Mouse (Mus musculus): ENCODE data around the gene Lonp1.
A peak's percentile ranks its signal among the peaks of the same experiment; 100 is the strongest.

Lonp1 gene

DNA sequence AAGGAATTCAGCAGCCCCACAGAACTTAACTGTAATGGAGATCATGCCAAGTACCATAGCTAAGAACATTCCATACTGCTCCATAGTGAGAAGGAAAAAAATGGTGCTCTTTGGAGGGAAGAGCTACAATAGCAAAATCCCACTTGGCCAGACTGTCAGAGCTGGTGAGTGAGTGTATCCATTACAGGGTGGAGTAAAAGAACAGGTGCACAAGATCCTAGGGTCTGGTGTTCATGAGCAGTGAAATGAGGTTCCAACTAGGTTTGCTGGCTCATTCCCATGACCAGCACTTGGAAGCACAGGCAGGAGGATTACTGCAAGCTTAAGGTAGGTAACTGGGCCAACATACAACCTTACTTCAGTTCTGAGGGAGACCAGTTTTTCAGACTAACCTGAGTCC, 34.1 kb downstream of the Lonp1 start:
- DNase-seq (ENCODE audit: low read depth, low spot score): no peak

DNA sequence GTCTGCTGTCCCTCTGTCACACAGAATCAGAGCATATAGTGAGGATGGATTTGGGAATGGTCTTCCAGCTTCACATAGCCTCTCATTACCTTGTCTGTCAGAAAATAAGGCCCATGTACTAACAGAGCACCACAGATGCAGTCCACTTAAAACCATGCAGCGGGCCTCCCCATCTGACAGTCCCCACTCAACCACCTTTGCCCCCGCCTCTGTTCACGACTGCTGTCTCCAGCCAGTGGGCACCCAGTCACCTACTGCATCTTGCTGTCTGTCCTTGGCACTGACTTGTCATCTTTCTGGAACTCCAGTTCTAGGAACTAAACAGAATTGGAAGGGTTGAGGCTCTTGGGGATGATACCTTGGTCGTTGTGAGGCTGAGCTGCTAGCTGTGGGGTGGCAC, 37.8 kb downstream of the Lonp1 start:
- no peak for DNase-seq (ENCODE audit: low read depth, low spot score)

DNA sequence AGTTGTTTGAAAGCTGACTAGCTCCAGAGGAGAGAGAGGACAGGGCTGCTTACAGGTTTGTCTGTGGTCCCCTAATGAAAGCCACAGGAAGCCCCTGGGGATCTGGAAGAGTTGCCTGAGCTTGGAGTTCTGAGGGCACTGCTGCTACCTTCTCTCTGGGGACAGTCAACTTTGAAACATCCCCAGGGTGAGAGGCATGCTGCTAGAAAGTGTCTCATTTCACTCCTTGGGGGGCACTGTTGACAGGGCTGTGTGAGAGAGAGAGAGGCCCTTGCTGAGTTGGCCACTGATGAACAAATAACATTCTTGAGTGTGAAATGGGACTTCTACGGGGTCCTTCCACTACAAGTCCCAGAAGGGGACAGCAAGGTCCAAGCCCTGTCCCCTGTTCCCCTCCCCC, 38.9 kb downstream of the Lonp1 start:
- DNase-seq (ENCODE audit: low read depth, low spot score): no peak

DNA sequence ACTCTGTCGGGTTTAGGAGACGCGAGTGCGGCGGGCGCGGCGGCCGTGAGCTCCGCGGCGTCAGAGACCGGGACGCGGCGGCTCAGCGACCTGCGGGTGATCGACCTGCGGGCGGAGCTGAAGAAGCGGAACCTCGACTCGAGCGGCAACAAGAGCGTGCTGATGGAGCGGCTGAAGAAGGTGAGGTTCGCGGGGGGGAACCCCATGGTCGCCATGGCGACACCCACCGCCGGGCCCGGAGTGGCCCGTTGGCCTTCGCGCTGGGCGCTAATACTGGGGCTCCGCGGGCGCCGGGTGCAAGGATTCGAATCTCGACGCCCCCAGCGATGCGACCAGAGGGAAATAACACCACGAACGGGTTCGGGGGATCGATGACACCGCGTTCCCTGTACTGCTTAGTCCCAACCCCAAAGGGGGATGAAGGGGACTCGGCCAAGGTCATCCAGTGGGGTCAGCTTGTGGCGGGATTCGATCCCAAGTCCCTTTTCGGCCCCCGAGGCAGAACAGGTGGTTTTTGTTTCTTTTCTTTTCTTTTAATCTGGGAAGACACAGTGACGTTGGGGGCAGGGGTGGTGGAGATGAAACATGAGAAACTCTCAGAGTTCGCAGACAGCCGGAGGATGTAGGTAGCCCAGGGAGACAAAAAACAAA, 41.4 kb downstream of the Lonp1 start:
- DNase-seq (ENCODE audit: low read depth, low spot score): no peak

DNA sequence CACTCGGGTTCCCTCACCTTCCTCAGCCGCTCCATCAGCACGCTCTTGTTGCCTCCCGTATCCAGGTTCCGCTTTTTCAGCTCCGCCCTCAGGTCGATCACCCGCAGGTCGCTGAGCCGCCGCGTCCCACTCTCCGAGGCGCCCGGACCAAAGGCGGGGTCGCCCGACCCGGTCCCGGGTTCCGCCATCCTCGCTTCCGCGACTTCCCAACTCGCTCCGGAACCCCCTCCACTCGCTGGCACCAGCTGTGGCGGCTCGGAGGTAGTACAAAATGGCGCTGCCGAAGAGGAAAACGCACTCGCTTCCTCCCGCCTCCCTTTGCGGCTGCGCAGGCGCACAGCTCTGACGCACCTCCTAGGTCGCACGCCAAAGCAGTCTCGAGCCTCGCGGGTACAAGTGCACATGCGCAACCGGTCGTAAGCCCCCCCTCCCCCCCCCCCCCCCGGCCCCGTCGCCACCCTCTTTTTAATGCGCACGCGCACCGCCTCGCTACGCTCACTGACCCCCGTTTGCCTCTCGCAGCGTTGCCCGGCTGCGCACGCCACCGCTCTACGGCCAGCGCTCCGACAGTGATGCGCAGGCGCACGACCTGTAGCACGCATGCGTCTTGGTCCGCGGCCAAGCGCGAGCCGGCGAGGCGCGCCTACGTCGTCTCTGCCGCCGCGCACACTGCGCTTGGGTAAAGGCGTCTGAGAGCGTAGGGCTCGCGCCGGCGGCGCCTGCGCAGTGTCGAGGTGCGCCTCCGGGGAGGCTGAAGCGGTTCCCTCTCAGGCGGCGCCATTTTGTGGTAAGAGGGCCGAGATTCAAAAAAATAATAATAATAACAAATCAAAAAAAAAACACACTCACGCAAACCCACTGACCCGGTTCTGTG, 42.2 kb downstream of the Lonp1 start, which contains the start of the genes Safb2 and Safb:
TSS of gene Safb2 (minus strand) at position 329 of the 874 bp plus-strand sequence.
TSS of gene Safb (plus strand) at position 569 of the 874 bp plus-strand sequence.
- peak; percentile 97 for DNase-seq (ENCODE audit: low read depth, low spot score)

DNA sequence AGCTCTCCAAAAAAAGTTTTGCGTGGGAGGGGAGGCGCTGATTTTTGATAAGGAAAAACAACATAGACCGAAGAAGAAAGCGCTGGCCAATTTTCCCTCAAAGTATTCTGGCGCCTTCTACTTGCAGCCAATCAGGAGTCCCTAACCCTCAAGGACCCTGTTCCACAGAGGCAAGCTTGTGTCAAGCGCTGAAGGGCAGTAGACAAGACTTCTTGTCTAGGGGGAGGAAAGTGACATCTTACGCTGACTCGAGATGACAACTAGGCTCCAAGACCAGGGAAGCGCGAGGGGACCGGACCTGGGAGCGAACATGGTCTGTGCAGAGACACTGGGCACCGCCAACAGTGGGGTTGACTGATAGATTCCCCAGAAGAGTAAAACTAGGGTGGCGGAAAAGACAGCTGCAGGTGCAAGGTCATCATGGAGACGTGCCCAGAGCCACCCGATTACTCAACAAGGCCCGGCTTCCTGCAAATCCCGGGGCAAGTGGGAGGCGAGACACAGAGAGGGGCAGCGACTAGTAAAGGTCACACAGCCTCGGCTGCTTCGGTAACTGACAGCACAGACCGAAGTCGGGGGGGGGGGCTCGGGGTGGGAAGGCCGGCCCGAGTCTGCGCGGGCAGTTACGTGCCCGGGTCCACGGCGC, 43.0 kb downstream of the Lonp1 start:
- DNase-seq (ENCODE audit: low read depth, low spot score): no peak

DNA sequence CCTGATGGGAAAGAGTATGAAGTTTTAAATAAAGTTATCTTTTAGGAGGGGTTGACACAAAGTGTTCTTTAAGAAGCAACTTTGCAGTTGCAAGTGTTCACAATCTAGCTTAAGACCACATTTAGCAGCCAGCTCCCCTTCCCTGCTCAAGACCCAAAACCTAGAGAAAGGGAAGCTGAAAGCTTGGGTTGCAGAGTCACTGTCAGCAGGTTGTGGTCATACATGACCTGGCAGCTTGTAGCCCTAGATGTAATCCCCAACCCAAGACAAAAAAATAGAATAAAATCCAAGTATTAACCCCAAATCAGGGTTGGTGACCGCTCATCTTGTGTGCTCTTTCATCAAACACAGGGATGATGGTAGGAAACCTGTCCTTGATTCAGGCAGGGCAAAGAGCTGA, 43.6 kb downstream of the Lonp1 start:
- no peak for DNase-seq (ENCODE audit: low read depth, low spot score)

DNA sequence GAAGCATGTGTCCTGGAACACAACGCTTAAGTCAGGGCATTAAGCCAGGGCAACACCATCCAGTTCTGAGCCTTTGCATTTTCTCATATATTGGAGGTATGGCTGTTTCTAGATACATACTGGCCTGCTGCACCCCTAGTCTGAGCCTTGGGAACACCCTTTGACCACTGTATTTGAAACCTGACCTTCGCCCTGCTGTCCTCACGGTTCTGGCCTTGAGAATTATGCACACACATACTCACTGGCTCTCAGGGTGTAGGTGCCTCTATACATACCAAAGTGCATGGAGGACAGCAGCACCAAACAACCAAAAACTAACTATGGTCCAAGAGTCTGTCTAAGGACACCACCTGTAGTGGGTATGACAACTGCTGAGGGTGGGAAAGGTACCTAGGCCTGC, 53.7 kb downstream of the Lonp1 start:
- DNase-seq (ENCODE audit: low read depth, low spot score): no peak

DNA sequence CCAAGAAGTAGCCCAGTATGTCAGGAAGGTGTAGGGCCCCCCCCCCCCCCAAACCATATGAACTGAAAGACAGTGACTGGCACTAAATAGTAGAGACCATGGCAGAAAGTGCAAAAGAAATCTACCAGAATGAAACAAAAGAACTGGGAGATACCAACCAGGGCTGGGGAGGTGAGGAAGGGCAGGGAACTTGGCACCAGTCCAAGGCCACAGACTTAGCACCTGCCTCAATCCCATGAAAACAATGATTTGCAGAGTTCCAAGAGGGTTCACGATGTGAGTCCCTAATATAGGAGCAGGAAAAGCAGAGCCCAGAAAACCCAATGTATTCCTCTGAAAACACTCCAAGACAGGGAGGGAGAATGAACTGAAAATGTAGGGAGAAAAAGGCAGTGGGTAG, 54.5 kb downstream of the Lonp1 start:
- DNase-seq (ENCODE audit: low read depth, low spot score): no peak

DNA sequence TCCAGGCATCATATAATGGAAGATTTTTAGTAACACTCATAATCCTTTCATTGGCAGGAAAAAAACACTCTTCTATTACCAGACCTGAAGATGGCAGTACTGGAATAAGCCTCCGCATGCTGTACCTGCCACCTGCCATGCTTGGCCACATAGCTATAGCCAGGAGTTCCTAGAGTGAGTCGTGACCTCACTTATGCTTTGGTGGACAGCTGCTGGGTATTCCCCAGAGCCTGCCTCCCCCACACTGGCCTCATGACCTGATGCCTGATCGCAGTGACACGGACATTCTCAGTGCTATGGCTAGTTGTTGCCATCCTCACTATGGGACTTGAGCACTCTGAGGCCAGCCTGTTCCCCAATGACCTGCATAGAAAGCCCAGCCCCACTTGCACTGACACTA, 56.4 kb downstream of the Lonp1 start:
- no peak for DNase-seq (ENCODE audit: low read depth, low spot score)

DNA sequence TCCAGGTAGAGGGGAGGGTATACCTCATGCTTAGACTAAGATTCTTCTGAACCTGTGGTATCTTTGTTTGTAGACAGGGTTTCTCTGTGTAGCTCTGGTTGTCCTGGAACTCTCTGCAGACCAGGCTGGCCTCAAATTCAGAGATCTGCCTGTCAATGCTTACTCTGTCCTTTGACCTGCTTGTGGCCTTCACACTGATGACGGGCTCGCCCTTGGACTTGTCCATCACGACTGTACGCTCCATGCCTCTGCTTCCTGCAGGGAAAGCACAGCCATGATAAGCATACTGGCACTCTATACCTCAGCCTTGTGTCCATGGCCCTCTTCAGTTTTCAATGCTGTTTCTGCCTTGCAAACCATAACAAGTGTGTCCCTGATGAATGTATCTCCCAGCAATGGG, 59.3 kb downstream of the Lonp1 start:
- DNase-seq (ENCODE audit: low read depth, low spot score): no peak

DNA sequence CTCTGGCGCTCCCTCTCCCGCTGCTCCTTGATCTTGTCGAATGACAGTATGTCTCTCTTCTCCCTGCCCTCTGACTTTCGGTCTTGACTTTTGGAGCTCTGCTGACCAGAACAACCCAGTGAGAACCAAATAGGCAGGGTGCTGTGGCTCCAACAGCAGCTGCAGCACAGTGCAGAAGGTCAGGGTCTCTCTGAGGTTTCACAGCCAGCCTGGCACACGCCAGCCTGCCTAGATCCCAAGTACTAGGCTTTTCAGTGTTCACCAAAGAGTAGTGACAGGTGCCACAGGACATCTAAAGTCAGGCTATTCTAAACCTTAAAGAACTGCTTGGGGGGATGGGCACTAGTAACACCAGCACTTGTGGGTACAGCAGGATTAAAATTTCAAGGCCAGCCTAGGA, 59.8 kb downstream of the Lonp1 start:
- no peak for DNase-seq (ENCODE audit: low read depth, low spot score)

DNA sequence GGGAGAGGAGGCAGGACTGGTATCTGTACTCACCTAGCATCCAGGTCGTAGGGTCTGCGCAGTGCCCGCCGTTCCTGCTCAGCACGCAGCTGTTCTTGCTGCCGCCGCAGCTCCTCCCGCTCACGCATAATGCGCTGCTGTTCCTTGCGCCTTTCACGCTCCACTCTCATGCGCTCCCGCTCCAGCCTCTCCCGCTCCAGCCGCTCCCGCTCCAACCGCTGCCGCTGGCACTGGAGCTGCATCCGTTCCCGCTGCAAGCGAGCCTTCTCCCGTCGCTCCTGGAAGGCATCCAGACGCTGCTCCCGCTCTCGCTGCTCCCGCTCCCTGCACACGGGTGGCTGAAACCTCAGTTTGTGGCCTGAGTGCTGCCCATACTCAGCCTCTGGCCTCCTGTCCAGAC, 60.4 kb downstream of the Lonp1 start:
- no peak for DNase-seq (ENCODE audit: low read depth, low spot score)
